Mouse (Mus musculus): Measurements from ENCODE around the gene Kndc1. TPM values are rescaled to one million over a fixed set of nuclear protein-coding genes. Genes with fewer than 3 reads are reported as not detected.

Gene Kndc1
- polyA plus RNA-seq, 2 experiments from 2014 or later, result 0.44 to 0.58 TPM

DNA sequence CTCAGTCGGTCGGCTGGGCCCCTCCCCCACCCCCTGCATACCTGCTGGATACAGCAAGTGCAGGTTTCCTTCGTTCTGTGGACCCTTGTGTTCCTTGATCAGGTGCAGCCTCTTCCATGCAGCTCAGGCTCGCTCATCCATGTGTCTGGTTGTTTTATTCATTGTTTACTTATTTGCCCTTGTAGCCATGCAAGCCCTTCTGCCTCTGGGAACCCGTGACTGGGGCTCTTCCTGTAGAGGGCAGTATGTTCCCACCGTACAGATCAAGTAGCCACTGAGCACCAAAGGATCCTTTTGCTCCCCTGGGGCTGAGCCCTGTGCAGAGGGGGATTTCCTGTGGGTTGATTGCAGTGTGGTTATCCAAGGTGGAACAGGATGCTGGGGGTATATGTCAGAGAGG lies 11.2 kb downstream of the Kndc1 start:
- ATAC-seq, result peak; percentile 92

DNA sequence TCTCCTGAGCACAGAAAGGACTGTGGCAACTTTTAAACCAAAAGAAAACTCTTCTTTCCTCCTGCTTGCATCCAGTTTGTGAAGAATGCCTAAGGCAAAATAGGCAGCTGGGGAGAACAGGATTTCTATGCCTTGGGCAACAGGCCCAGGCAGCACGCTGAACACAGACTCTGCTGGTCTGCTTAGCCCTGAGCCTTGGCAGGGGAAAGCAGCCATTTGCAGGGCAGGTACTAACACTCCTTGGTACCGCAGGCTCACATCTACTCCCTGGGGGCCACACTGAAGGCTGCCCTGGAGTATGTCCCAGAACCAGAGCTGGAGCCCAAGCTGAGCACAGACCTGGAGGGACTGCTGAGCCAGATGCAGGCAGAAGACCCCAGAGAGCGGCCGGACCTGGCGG lies 13.7 kb downstream of the Kndc1 start:
- no peak for ATAC-seq

DNA sequence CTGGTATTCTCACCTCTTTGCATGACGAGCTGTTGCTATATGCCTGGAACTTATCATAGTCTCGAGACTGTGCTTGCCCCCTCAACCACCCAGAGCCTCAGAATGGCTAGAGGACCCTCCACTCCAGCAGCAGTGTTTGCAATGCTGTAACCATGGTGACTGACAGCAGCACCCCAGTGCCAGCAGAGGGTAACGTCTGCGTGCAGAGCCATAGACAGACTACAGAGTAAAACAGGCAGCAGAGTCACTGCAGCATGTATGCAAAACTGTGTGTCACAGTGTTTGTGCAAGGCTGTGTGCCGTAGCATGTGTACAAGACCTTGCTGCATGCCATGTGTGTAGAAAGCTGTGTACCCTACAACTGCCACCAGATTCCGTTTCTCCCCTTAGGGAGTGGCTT lies 15.0 kb downstream of the Kndc1 start:
- ATAC-seq, result no peak

DNA sequence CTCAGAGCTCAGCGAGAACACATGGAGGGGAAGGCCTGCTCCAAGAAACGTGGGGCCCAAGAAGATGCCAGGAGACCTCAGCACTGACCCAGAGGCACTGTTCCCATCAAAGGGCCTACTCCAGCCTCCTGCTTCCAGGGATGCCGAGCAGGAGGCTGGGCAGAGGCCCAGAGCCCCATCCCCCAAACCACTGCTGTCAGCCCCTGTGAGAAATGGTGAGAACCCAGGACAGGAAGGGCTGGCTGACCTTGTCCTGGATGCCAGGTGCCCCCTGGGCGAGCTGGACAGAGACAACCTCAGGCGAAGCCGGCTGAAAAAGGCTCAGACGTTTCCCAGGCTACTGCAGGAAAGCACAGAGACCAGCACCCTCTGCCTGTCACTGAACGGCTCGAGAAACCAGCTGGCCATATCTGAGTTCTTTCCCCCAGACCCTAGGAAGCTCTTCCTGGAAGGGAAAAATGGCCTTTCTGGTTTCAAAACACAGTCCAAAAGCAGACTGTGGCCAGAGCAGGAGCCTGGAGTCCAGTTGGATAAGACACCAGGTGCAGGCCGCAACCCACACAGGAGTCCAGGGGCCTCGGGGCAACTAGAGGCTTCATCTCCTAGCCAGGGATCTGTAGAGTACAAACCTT lies 15.8 kb downstream of the Kndc1 start:
- ATAC-seq, result no peak

DNA sequence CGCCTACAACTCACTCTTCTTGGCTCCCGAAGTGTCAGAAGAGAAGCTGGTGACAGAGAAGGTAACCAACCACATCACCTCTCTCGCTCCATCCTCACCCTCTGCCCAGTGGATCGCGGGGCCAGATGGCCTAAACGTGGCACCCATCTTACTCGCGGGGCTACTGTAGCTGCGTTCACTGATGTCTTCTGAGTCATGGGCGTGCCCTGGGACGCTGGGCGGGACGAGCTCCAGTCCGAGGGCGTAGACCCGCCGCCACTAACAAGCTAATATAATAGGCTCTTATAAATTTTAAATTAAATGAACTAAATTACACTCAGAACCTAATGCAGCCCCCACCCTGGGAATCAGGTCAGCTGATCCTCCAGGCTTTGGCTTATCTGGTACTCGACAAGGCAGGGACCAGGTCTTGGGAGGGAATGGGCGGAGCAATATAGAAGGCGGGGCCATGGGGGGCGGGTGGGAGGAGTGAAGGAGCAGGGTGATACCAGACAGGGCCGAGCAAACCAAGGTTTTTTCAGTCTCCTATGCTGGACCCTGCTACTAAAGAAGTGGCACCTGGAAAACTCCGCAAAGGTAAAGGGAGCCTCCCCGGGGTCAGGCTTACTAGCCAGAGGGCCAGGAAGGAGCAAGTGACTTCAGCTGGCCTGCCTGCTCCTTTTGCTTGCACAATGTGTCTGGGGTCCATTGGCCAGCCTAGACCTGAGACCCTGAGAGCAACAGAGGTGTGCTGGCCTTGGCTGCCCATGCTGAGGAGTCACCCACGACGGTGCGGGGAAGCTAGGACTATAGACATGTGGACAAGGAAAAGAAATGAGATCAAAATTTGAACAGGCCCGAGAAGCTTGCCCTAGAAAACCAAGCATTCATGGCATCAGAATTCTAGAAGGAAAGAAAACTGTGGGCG lies 19.9 kb downstream of the Kndc1 start:
- peak; percentile 56 for ATAC-seq

DNA sequence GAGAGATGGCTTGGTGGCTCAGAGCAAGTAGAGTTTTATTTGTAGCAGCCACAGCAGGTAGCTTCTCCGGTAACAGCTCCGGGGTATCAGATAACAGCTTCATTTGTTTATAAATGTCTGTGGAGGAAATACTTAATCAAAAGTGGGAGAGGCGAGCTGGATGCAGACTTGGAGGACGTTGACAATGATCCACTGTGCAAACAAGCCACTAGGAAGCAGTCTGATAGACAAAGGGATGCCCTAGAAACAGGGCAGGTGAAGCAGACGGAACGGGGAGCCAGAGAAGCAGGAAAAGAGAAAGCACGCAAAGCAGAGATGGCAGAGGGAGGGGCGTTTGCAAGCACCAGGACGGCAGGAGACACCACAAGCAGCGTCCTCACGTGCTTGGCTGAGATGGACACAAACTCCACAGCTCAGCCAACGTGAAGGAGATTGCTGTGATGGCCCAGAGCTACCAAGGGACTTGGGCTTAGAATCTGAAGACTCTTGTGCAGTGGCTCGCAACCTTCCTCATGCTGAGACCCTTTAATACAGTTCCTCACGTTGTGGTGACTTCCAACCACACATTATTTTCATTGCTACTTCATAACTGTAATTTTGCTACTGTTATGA lies 21.3 kb downstream of the Kndc1 start:
- ATAC-seq, result peak; percentile 37

DNA sequence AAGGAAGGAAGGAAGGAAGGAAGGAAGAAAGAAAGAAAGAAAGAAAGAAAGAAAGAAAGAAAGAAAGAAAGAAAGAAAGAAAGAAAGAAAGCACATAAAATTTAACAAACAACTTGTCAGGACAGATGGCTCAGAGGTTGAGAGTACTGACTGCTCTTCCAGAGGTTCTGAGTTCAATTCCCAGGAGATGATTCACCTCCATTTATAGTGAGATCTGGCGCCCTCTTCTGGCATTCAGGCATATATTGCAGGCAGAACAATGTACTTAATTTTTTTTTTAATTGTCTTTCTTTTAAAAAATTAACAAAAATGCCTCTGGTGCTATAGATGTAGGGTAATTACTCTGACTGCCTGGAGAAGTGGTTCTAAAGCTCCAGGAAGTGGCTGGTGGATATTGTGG lies 21.8 kb downstream of the Kndc1 start:
- no peak for ATAC-seq

DNA sequence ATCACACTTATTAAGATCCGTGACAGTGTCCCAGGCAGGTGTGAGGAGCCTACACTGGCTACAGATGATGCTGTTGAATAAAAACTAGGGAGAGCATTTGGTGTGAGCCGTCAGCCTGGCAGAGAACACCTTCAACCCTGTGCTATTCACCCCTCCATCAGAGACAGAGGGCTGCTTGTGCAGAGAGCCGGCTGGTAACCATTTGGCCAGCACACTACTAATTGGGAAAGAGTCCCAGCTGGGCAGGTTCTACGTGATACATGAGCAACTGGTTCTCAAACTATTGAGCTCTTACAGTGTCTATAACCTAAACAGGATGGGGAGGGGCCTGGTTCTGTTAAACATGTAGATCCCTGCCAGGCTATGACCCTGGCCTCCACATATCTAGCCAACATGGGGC lies 23.8 kb downstream of the Kndc1 start:
- ATAC-seq, result no peak

DNA sequence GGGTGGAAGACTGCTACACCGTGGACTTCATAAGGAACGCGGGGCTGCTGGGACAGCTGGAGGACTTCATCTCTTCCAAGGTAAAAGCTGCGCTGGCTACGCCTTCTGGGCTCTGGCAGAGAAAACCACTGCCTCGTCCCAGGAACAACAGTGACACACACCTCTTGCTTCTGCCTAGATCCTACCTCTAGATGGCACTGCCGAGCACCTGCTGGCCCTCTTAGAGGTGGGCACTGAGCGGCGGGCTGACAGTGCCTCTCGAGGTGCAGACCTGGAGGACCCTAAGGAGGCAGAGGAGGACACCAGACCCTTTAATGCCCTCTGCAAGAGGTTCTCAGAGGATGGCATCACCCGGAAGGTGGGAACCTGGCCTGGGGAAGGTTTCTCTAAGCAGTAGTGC lies 36.2 kb downstream of the Kndc1 start:
- no peak for ATAC-seq

DNA sequence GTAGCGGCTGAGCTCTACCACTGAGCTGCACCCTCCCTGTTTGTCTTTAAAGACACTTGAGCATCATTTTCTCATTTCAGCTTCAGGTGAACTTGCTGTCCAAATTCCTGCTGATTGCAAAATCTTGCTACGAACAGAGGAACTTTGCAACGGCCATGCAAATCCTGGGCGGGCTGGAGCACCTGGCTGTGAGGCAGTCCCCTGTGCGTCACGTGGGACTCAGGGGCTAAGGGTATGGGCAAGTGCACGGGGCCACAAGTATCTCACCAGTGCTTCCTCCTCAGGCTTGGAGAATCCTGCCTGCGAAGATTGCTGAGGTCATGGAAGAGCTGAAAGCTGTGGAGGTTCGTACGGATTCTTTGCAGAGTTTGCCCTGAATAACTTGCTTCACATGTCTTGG lies 42.2 kb downstream of the Kndc1 start:
- no peak for ATAC-seq

DNA sequence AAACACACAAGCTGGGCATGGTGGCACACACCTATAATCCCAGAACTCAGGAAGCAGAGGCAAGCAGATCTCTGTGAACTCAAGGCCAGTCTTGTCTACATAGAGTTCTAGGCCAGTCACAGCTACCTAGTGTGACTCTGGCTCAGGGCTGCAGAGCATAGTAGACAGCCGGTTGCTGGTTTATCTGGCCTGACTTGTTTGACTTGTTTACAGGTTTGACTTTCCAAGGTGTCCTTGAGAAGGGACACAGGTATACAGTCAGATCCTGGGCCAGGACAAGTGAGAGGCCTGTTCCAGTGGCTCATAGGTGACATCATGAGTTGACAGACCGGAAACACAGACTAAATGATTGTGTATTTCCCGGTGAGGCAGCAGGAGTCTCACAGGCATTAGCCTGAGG lies 42.6 kb downstream of the Kndc1 start:
- ATAC-seq, result no peak

DNA sequence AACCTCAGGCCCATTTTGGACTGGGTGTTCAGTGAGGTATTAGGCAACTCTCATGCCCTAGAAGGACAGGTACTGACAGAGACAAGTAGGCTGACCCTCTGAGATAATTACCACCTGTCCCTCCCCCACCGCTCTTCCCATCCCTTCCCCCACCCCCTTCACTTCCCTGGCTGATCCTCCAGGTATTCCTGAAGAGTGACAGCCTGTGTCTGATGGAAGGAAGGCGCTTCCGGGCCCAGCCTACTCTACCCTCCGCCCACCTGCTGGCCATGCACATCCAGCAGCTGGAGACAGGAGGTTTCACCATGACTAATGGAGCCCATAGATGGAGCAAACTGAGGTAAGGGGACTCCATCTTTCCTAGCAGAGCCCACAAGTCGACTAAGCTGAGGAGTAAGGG lies 43.3 kb downstream of the Kndc1 start:
- ATAC-seq, result no peak

DNA sequence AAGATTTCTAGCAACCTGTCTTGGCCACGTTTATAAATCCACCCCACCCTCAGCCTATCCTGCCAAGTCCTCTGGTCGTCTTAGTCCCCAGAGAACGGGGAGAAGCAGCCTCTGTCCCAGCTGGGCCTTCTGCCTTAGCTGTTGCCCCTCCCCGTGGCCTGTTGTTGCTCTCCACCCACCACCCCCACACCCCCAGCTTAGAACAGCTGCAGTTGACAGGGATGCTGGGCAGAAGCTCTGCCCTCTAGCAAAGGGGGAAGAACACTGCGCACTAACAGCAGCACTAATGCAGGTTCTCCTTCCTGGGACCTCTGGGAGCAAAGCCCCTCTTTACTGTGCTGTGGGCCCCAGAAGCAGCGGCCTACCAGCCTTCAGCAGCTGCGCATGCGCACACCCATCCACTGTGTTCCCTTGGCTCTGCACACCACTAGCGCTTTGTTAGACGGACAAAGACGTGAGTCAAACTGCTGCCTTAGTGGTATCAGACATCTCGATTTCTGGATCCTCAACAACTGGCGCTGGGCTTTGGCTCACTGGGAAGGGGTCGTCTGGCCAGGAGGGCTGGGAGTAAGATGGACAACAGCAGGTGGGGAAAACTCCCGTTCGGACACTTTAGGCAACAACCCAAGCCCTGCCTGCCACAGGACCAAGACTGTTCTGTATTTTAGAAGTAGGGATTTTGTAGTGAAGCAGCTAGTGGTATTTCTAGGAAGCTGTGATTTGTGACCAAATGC lies 46.1 kb downstream of the Kndc1 start:
- ATAC-seq, result no peak

DNA sequence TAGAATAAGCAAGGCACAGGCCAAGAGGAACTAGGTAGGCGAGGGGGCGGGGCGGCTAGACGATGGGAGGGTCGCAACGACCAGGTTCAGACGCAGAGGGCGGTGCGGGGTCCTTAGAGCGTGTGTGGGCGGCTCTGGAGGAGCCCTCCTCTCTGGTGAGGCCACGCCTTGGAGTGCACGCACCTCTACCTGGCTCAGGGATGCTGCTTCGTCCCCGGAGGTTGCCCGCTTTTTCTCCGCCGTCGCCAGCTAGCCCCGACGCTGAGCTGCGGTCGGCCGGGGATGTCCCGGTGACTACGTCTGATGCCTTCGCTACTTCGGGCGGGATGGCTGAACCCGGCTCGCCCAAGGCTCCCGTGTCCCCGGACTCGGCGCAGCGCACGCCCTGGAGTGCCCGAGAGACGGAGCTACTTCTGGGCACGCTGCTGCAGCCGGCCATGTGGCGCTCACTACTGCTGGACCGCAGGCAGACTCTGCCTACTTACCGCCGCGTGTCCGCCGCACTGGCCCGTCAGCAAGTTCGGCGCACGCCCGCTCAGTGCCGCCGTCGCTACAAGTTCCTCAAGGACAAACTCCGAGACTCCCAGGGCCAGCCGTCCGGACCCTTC lies 49.3 kb downstream of the Kndc1 start, which contains the start of gene Utf1:
Utf1 (plus strand) TSS at position 116 of the 608 bp plus-strand sequence.
- ATAC-seq, result peak; percentile 83

DNA sequence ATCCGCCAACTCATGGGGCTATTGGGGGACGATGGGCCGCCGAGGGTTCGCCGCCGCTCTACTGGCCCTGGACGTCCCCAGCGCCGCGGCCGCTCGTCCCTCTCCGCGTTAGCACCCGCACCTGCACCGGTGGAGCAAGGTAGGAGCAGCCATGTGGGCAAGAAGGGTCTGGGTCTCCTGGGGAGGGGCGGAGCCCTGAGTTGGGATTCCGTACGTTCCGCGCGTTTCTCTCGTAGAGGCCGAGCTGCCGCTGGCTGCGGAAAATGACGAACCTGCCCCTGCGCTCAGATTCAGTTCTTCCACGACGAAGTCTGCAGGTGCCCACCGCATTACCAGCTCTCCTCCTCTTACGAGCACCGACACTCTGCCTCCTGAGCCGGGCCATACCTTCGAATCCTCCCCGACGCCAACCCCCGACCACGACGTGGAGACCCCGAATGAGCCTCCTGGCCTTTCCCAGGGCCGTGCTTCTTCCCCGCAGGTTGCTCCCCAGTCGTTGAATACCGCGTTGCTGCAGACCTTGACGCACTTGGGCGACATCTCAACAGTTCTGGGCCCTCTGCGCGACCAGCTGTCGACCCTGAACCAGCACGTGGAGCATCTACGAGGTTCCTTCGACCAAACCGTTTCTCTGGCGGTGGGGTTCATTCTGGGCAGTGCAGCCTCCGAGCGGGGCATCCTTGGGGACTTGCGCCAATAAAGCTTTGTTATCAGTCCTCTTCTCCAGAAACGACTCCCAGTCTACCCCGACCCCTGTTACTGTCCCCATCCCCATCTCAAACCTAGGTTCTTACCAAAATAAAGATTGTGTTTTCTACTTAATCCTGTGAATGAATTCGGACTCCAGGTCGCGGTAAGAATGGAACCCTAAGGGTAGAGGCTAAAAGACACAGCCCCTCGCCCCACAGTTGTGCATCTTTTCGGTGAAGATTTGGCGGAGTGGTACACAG lies 50.1 kb downstream of the Kndc1 start:
- peak; percentile 28 for ATAC-seq

DNA sequence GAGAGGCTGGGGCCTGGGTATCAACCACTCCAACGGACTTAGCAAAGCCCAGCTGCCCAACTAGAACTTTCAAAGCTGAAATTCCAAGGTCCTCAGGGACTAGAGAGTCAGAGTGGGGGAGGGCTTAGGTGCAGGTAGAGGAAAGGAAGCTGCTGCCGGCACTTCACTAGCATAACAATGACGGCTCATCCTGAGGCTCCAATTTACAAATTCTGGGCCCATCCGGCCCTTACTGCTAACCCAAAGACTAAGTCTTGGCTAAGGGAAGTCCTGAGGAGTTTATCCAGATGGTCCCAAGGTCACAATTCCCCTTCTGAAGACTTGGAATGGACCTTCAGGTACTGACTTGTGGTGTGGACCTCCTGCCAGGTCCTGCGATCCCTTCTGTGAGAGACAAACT lies 51.0 kb downstream of the Kndc1 start:
- ATAC-seq, result no peak

DNA sequence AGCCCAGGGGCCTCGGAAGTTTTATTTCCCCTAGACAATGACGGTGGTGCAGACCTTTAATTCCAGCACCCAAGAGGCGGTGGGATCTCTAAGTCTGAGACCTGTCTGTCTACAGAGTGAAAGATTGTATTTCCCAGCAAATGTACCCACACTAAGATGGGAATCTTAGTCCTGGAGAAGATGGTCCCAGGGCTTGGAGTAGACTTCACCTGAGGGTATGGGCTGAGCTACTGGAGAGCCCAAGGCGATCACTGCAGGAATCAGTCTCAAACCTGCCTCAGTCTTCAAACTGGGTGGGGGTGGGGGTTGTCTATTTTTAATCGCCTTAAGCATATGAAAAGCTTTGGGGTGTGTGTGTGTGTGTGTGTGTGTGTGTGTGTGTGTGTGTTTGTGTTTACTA lies 51.5 kb downstream of the Kndc1 start:
- ATAC-seq, result no peak

DNA sequence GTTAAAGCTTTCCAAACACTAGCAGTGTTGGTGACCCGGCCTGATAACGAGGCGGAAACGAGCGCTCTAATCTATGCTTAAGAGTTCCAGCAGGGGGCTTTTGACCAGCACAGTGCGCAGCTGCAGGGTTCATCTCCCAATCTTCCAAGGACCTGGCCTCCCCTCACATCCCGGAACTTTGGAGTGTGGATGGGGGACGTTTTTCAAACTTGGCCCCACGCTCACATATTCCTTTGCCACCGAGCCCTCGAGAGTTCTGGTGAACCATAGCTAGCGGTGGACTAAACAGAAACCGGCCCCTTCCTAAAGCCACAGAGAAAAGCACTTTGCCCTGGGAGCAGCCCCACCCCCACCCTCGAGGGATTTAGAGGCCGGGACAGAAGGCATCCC lies 55.4 kb downstream of the Kndc1 start:
- ATAC-seq, result peak; percentile 73

DNA sequence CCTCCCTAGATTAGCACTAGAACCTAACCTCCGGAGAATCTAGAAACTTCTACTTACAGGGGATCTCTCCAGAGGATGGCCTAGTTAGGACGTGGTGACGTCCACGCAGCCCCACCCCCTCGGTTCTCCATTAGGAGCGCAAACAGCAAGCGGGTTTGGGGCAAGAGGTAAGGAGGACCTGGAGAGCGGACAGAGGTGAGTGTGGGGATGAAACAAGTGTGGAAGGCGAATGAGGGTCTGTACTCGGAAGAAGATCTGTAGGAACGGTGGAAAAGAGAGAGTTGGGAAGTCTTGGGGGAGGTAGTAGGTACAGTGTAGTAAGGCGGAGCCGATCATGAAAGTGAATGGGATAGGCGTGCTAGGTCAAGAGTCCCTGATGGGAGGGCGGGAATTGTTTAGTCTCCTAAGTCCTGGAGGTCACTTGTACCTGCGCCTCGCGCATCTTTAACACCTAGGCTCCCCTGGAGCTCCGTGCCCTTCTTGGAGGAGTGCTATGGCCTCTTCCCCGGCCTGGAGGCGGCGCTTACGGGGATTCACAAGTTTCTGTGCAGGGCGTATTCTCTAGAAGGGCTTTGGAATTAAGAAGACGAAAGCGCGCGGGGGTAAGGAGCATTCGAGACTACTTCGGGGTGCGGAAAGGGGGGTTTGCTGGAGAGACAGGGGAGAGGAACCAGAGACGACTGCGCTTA lies 55.9 kb downstream of the Kndc1 start:
- ATAC-seq, result peak; percentile 79

DNA sequence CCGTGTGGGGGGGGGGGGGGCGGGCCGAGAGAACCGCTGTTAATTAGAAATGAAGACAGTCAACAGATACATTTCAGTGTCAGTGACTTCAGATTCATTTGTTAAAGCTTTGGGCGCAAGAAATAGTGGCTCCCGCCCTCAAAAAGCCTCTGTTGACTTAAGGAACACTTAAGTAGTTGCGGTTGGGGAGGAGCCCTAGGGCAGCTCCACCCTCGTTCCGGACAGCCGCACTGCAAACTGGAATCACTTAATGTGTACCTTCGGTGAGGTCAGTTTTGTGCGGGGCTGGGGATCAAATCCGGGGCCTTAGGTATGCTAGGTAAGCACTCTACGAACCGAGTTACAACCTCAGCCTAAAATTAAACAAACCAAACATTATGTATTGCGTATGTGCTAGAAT lies 56.6 kb downstream of the Kndc1 start:
- ATAC-seq, result peak; percentile 26

Measured in CD4-positive, CD25-positive, alpha-beta regulatory T cell, adult 4 months (primary cell).